Mouse (Mus musculus) left cerebral cortex, adult 18-20 months (tissue): ENCODE data around the gene Zfp870. TPM values are rescaled to one million over a fixed set of nuclear protein-coding genes. Genes with fewer than 3 reads are reported as not detected.

ENCODE experiments used
- DNase-seq, 2 experiments: peaks; one replicate each; pipeline ENCODE4 v3.0.0; 2021 to 2022; ENCODE audit warnings: low spot score in 2 of 2, mixed read lengths in 1 of 2
- long read RNA-seq, 2 experiments: library from polyadenylated mRNA; stranded (forward); transcript quantifications; one replicate each; pipeline ENCODE4 v2.0.0; 2021
- total RNA-seq, 2 experiments: library from RNA; stranded (reverse); gene quantifications; 2 replicates each; pipeline ENCODE4 v1.2.3; 2021

Zfp870 gene
- 10 to 100 TPM; 10.8 to 12.7 TPM for total RNA-seq
- long read RNA-seq, experiment 1, full-length matches to known transcripts: 6 of 8 reads
- long read RNA-seq, experiment 1, partial matches to known transcripts: 0 of 8 reads
- long read RNA-seq, experiment 1, other reads (novel, unspliced or antisense): 2 of 8 reads
- long read RNA-seq, experiment 2, full-length matches to known transcripts: 7 of 7 reads
- long read RNA-seq, experiment 2, partial matches to known transcripts: 0 of 7 reads
- long read RNA-seq, experiment 2, other reads (novel, unspliced or antisense): 0 of 7 reads

GRCm38 (mm10) chr17:32891239-32892180 is at the start of gene Zfp870:
Zfp870 (minus strand) TSS chr17:32891642.
- peak; percentile 79 to 84 for DNase-seq

- DNase-seq: no peak
Observed at GRCm38 (mm10) chr17:32939831-32940230, 48.4 kb upstream of the Zfp870 start.

GRCm38 (mm10) chr17:32927803-32928202 is 36.4 kb upstream of the Zfp870 start:
- no peak for DNase-seq

GRCm38 (mm10) chr17:32924658-32925312 is 33.3 kb upstream of the Zfp870 start:
- peak; percentile 62 to 67 for DNase-seq

- no peak for DNase-seq
Observed at GRCm38 (mm10) chr17:32923681-32924080, 32.2 kb upstream of the Zfp870 start.

- DNase-seq: no peak
Observed at GRCm38 (mm10) chr17:32919123-32919522, 27.7 kb upstream of the Zfp870 start.

- peak in 1 of 2 experiments; percentile 15 for DNase-seq
Observed at GRCm38 (mm10) chr17:32917131-32917530, 25.7 kb upstream of the Zfp870 start, which contains the start of gene Cyp4f14. Cyp4f14 (minus strand) TSS chr17:32917342.

- DNase-seq: no peak
Observed at GRCm38 (mm10) chr17:32916075-32916474, 24.6 kb upstream of the Zfp870 start.

GRCm38 (mm10) chr17:32906172-32906571 is 14.7 kb upstream of the Zfp870 start:
- no peak for DNase-seq

- DNase-seq: peak; percentile 25 to 54
Observed at GRCm38 (mm10) chr17:32905239-32905638, 13.8 kb upstream of the Zfp870 start.

GRCm38 (mm10) chr17:32904414-32904813 is 13.0 kb upstream of the Zfp870 start:
- DNase-seq: no peak

- DNase-seq: no peak
Observed at GRCm38 (mm10) chr17:32901751-32902525, 10.5 kb upstream of the Zfp870 start.

- no peak for DNase-seq
Observed at GRCm38 (mm10) chr17:32895421-32895820, 4.0 kb upstream of the Zfp870 start.

GRCm38 (mm10) chr17:32893901-32894300 is 2.5 kb upstream of the Zfp870 start:
- DNase-seq: no peak

- DNase-seq: no peak
Observed at GRCm38 (mm10) chr17:32890852-32891238, 597 bp downstream of the Zfp870 start.

GRCm38 (mm10) chr17:32889611-32890010 is 1.8 kb downstream of the Zfp870 start:
- DNase-seq: no peak

- DNase-seq: no peak
Observed at GRCm38 (mm10) chr17:32880320-32881218, 10.9 kb downstream of the Zfp870 start.

- no peak for DNase-seq
Observed at GRCm38 (mm10) chr17:32878773-32879172, 12.7 kb downstream of the Zfp870 start.

- no peak for DNase-seq
Observed at GRCm38 (mm10) chr17:32877471-32878171, 13.8 kb downstream of the Zfp870 start.
